Mouse (Mus musculus) lung, adult 2 months (tissue): ENCODE data around the gene Lrrc57. TPM values are rescaled to one million over a fixed set of nuclear protein-coding genes. Genes with fewer than 3 reads are reported as not detected.

ENCODE experiments used
- DNase-seq: peaks from one replicate; pipeline ENCODE4 v3.0.0; 2022
- H3K4me1 ChIP-seq: fragments of 200-500 bp; 2 replicates; pipeline ENCODE4 v1.6.1; 2011; ENCODE audit warnings: low read length; ENCODE audit not compliant: control insufficient read depth, insufficient read depth
- H3K4me3 ChIP-seq: fragments of 200-500 bp; replicated peaks from 2 replicates; pipeline ENCODE3; 2011; ENCODE audit warnings: low read depth, mild to moderate bottlenecking, control low read depth, low read length; ENCODE audit errors: extremely low read depth
- CTCF ChIP-seq: fragments of 200-500 bp; IDR thresholded peaks from 2 replicates; pipeline ENCODE4 v1.5.1; 2011; ENCODE audit warnings: mild to moderate bottlenecking, low read length, control low read depth; ENCODE audit not compliant: insufficient read depth
- POLR2A ChIP-seq: fragments of 200-500 bp; IDR thresholded peaks from 2 replicates; pipeline ENCODE4 v1.6.1; 2011; ENCODE audit warnings: low read depth, mild to moderate bottlenecking, control low read depth, low read length, borderline replicate concordance; ENCODE audit errors: extremely low read depth
- WGBS: fragments of 180-500 bp; shearing (Covaris S2); methylation state at CpG from one replicate; pipeline ENCODE4 v1.1.7; 2018; 5-methylcytosine and 5-hydroxymethylcytosine counted together
- polyA plus RNA-seq: library from polyadenylated mRNA; depleted of rRNA; stranded (reverse); fragments of >200 nt; gene quantifications from 2 replicates; pipeline ENCODE4 v1.2.3, GENCODE M21; 2012; rRNA removed

The Lrrc57 gene
- polyA plus RNA-seq, 1 experiment, result 12.9 TPM

GRCm38 (mm10) chr2:120556868-120557267, 52.5 kb downstream of the Lrrc57 start:
- TF ChIP-seq CTCF (no peak), POLR2A (no peak)
- Histone ChIP-seq H3K4me1 (peaks cover under 1% of the 10 kb centered on the region; the same call in 1 of the 2 replicates), H3K4me3 (no peak overlapping the region)
- no peak for DNase-seq
- 38% methylated on average over 3 of the region's 3 CpGs for WGBS

Other genes starting within 250 kb of the Lrrc57 start
- gene Ganc, start 205.6 kb downstream of the Lrrc57 start, polyA plus RNA-seq, result 10.5 and 16.7 TPM in 2 replicates
- 8.5 and 15.7 TPM in 2 replicates for gene Tmem87a, start 205.4 kb downstream of the Lrrc57 start, polyA plus RNA-seq
- 0.54 and 3.5 TPM in 2 replicates for gene Capn3, start 153.5 kb downstream of the Lrrc57 start, polyA plus RNA-seq
- 48.6 and 51.0 TPM in 2 replicates for gene Zfp106, start 45.7 kb downstream of the Lrrc57 start, polyA plus RNA-seq
- gene Snap23, start 41.8 kb downstream of the Lrrc57 start, polyA plus RNA-seq, result 5.2 and 11.1 TPM in 2 replicates
- gene Haus2, start 137 bp downstream of the Lrrc57 start, polyA plus RNA-seq, result 2.1 and 3.2 TPM in 2 replicates
- gene Stard9, start 19.6 kb upstream of the Lrrc57 start, polyA plus RNA-seq, result 28.3 and 34.7 TPM in 2 replicates
- 14.4 and 15.6 TPM in 2 replicates for gene Cdan1, start 240.6 kb upstream of the Lrrc57 start, polyA plus RNA-seq
- 3.9 and 4.0 TPM in 2 replicates for gene Ttbk2, start 241.1 kb upstream of the Lrrc57 start, polyA plus RNA-seq